Mouse (Mus musculus) ES-CJ7 (cell line): ENCODE measurements around the gene Slc41a3.

Experiments
- DNase-seq: peaks from one replicate; pipeline ENCODE4 v3.0.0; 2011; ENCODE audit warnings: low read depth, low spot score

Gene Slc41a3

DNA sequence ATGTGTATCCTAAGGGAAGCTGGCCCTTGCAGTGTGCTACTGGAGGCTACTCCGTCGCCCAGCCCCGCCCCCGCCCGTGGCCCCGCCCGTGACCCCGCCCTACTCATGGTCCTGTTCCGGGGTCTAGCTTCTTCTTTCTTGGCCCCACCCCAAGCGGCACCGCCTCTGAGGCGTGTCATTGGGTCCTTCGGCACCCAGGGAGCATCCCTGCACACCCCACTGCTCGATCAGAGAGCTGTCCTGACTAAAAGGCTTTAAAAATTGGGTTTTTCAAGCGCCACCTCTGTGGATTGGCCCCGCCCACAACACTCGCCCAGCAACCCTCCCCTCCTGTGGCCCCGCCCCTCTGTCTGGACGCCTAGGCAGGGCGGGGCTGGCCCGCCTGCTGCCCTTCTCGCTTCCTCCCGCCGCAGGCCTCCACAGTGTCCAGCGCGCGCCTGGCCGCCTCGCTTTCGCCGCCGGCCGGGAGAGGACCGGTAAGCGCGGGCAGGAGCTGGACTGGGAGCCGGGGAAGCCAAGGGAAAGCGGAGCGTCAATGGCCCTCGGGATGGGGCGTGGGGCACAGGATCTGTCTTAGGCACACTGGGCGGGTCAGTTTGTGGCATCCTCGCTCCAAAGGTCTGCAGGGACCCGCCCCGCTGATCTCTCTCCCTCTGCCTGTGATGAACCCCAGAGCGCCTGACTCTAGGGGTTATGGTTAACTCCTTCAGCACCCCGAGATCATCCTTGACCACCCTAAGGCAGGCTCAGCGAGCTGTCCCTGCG is at the start of gene Slc41a3:
Gene Slc41a3 (plus strand): TSS at position 193 of the 765 bp plus-strand sequence.
- peak; percentile 79 for DNase-seq

GRCm38 (mm10) chr6:90556534-90557058 is 47.9 kb upstream of the Slc41a3 start:
- no peak for DNase-seq

DNA sequence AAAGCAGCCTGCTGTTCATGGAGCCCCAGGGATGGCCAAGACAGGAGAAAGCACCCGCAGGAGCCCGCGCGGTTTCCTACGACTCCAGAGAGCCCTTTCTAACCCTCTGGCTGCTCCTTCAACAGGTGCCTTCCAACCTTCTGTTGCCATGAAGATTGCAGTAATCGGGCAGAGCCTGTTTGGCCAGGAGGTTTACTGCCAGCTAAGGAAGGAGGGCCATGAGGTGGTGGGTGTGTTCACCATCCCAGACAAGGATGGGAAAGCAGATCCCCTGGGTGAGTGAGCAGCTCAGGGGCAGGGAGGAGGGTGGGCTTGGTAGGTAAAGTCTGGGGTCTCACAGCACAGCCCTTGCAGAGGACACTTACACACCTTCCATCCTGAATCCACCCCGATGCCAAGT is 47.4 kb upstream of the Slc41a3 start:
- DNase-seq: no peak

DNA sequence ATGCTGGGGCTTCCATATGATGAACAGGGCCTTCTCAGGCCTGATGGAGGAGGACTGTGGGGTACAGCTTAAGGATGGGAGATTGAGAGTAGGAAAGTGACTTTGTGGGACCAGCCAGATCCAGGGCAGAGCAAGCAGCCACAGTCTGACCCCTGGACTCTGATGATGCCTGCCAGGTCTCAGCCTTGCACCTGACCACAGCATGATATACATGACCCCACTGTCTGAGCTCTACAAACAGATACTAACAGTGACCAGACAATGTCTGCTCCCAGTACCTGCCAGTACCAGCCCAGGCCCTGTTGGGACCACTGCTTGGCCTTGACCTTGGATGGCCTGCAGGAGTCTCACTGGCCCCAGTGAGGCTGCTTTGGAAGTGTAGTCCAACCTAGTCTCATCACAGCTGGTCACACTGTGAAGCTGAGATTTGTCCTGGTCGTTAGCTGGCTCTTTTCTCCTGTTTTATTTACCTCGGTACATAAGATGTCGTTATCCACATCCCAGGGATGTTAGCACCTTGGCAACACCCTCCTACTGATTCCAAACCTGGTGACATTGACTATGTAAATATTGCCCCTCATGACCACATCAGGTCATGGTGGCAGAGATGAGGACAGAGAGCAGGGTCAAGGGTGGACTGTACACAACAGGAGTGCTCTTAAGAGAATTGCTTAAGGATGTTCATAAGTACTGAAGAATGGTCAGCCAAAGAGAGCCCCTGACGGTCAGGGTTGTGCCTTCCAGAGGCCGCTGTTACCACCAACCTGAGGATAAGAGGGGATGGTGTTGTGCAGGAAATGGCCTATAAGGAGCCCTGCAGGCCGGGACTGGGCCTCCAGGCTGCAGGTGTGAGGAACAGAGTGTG is 46.5 kb upstream of the Slc41a3 start:
- DNase-seq: no peak

DNA sequence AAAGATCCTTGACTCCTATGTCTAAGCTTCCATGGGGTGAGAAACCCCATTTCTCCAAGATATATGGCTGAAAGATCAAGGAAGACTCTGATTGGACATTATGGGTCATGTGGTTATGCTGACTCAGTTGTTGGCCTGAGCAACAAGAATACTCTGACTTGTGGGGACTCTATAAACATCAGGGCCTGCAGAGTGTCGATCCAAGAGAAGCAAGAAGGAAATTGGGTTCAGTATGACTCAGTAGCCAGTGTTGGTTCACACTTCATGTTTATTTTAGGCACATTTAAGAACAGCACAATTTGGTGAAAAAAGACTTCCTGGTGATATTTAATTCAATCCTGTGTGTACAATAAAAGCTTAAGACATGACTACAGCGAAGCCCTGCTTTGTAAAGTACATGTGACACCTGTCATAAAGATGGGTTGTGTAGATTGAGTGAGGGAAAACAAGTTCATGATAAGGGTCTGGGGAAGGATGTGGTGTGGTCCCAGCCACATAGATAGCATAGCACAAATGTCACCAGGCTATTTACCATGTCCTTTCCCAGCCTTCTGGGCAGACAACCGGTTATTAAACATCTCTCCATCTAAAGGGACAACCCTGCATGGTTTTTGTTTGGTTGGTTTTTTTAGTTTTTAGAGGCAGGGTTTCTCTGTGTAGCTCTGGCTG is 44.0 kb upstream of the Slc41a3 start:
- DNase-seq: no peak

DNA sequence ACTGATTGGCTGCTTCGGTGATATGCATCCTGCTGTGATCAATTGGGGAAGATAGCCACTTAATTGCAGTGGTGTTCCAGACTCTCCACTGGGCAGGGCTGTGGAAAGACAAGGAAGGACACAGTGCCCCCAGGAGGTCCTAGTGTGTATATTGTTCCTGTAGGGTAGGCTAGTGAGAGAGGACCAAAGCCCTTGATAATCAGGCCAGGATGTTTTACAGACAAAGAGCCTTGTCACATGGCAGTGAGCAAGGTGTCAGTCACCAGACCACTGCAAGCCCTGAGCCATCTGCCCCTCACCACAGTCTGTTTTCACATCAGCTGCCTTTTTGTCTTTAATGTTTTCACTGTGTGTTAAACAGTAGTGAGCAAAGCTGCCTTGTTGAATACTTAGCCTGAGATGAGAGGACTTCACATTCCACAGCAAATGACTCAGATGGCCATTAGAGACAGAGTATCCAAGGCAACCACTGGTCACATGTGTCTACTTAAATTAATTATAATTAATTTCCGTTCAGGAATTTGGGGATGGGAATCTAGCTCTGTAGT is 43.2 kb upstream of the Slc41a3 start:
- peak; percentile 48 for DNase-seq

DNA sequence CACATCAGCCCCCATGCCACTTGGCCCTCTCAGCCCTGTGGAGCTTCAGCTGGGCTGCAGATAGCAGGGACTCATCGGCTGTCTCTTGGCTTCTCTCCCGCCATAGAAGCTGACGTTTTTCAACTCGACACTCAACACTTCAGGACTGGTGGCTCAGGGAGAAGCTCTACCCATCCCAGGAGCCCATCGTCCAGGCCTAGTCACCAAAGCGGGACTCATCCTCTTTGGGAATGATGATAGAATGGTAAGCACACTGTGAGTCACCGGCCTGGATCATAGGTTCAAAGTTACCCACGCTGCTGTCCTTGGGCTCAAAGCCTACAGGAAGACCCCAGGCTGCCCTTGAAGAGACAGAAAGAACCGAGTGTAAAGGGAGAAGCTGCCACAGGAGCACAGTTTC is 40.3 kb upstream of the Slc41a3 start:
- no peak for DNase-seq

DNA sequence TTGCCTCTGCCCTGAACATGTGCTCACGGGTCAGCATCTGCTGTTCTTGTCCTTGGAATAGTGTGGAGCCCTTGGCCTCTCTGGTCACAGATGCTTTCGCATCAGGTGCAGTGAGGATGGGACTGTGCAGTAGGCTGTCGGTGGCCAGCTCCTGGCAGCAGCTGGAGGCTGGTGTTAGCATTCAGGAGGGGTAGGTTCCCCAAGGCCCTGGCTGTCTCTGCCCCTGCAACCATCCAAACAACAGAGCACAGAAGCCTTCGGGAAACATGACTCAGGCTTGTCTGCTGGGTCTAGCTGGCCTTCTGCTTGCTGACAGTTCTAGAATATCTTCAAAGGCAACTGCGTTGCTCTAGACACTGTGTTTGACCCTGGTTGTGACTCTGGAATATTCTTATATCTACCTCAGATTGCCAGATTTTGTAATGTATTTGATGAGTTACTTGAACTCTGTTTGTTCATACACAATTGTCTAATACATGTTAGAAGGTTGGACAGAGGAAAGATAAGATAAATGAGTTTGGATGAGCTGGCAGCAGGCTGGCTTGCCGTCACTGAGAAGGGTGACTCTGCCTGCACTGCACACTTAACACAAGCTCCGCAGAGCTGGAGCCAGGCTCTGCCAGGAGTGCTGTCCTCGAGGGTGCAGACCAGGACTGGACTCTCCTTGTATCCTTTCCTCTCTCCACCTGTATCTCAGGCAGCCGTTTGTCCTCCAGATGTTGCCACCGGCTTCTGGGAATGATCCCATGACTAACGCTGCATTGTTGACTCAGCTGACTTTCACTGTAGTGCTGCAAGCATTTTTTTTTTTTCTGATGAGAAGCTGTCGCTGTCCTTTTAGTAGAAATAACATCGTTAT is 38.9 kb upstream of the Slc41a3 start:
- DNase-seq: no peak

- no peak for DNase-seq
Measured at GRCm38 (mm10) chr6:90567486-90567885, 37.0 kb upstream of the Slc41a3 start.

- DNase-seq: no peak
Measured at GRCm38 (mm10) chr6:90567928-90568327, 36.6 kb upstream of the Slc41a3 start.

- DNase-seq: no peak
Measured at GRCm38 (mm10) chr6:90568721-90569120, 35.8 kb upstream of the Slc41a3 start.

- no peak for DNase-seq
Measured at GRCm38 (mm10) chr6:90569736-90570383, 34.7 kb upstream of the Slc41a3 start.

GRCm38 (mm10) chr6:90570392-90570791 is 34.1 kb upstream of the Slc41a3 start:
- DNase-seq: no peak

GRCm38 (mm10) chr6:90575261-90575715 is 29.2 kb upstream of the Slc41a3 start:
- DNase-seq: peak; percentile 78

GRCm38 (mm10) chr6:90578174-90578573 is 26.4 kb upstream of the Slc41a3 start:
- DNase-seq: no peak

DNA sequence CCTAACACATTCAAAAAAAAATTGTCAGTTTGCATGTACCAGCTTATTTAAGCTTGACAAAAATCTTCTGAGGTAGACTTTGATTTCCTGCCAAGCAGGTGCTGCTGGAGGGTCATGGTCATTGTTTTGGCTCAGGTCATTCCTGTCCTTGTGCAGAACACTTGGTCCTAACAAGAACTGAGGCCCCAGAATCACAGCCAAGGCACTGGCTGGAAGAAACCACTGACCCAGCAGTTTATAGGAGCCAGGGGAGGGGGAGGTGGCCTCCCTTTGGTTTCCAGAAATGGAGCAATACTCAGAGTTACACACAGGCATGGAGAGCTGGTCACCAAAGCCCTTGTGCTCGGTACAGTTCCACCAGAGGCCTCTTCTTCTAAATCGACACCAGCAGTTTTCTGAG is 22.2 kb upstream of the Slc41a3 start:
- no peak for DNase-seq

- no peak for DNase-seq
Measured at GRCm38 (mm10) chr6:90588113-90588512, 16.4 kb upstream of the Slc41a3 start.

GRCm38 (mm10) chr6:90590707-90591106 is 13.8 kb upstream of the Slc41a3 start:
- no peak for DNase-seq

DNA sequence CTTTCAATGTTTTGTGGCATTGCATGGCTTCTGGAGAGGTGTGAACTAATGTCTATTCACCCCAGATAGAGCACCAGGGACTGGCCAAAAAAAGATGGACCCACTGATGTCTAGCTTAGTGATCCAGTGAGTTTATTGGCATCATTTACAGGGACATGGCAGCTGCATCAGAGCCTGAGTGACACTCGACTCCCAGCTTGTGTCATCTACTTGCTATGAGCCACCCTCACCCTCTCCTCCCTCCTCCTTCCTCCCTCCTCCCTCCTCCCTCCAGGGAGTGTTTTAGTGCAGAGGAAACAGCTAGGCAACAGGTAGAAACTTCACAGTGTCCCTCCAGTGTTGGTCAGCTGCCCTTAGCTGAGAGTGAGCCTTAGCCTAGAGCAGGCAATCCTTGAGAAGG is 9.6 kb upstream of the Slc41a3 start:
- no peak for DNase-seq

DNA sequence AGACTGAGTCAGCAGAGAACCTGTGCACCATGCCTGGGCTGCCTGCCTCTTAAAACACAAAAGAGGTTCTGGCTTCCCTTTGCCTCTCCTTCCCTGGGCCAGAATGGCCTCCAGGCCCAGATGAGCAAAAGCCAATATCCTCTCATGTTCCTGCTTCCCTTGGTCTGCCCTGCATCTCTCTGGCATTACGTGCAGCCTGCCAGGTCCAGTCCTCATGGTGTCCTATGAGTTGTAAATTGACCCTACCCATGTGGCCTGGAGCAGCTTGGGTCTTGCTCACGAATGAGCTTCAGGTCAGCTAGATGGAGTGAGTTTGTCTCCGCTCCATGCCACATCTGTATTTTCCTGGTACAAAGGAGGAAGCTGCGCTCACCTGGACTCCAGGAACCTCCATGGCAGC is 7.5 kb upstream of the Slc41a3 start:
- no peak for DNase-seq
